ENCODE assay signal across 8 mouse cellular contexts in genomic region chr10:118370443-118370842, GRCm38 (mm10). TPM values are rescaled to one million over a fixed set of nuclear protein-coding genes. Genes with fewer than 3 reads are reported as not detected.
A peak's percentile ranks its signal among the peaks of the same experiment; 100 is the strongest.
DNase-seq lines count a peak whose midpoint lies in the region; ATAC-seq and TF ChIP-seq lines count a peak whose summit lies in the region.

No protein-coding gene starts in this region.

- peak overlapping the region; percentile 45 for H3K4me2 ChIP-seq in forebrain, embryonic 16.5 days (ENCODE audit: low read length)
- peak overlapping the region; percentile 53 for H3K4me2 ChIP-seq in neural tube, embryonic 15.5 days

- TF ChIP-seq CTCF in ES-Bruce4 (IDR thresholded peaks at IDR 0.05; ENCODE audit: low read depth, low read length): peak; percentile 98

- no peak overlapping the region for H3K4me3 ChIP-seq in ES-Bruce4 (ENCODE audit: low read depth, low read length)
- peak overlapping the region; percentile 20; the same call in 1 of the 2 replicates for H3K4me3 ChIP-seq in forebrain, embryonic 16.5 days (replicated peaks; ENCODE audit: low read length)
- no peak overlapping the region; the same call in 1 of the 2 replicates for H3K4me3 ChIP-seq in neural tube, embryonic 15.5 days (replicated peaks)

- H3K36me3 ChIP-seq in ES-Bruce4 (ENCODE audit: control insufficient read depth, insufficient read depth, low read length, poor library complexity, severe bottlenecking): no peaks in the 10 kb centered on the region
- no peaks in the 10 kb centered on the region for H3K36me3 ChIP-seq in forebrain, embryonic 16.5 days (ENCODE audit: control insufficient read depth, insufficient read depth)
- no peaks in the 10 kb centered on the region for H3K36me3 ChIP-seq in neural tube, embryonic 15.5 days

- no peak overlapping the region for H3K27ac ChIP-seq in ES-Bruce4 (ENCODE audit: insufficient read depth, low read length)
- no peak overlapping the region for H3K27ac ChIP-seq in forebrain, embryonic 16.5 days (ENCODE audit: low read length)
- no peak overlapping the region for H3K27ac ChIP-seq in neural tube, embryonic 15.5 days (replicated peaks)

- intact Hi-C loops in heart, postnatal 25 days (cut with DNase I): loop anchor here (1.0 kb wide), 1 partner anchor 214 kb away; no protein-coding TSS in a partner anchor

- no peak for TF ChIP-seq POLR2A in ES-Bruce4 (IDR thresholded peaks at IDR 0.05; ENCODE audit: insufficient read depth, low read length)

- no peak for TF ChIP-seq EP300 in ES-Bruce4 (IDR thresholded peaks at IDR 0.05; ENCODE audit: insufficient read depth, low read depth, low read length)

- WGBS in forebrain, embryonic 16.5 days: 8% methylated on average over 10 of the region's 10 CpGs
- 6% methylated on average over 10 of the region's 10 CpGs for WGBS in neural tube, embryonic 15.5 days

- no peak overlapping the region for H3K9ac ChIP-seq in ES-Bruce4 (ENCODE audit: low read depth, poor library complexity, severe bottlenecking)
- H3K9ac ChIP-seq in forebrain, embryonic 16.5 days (replicated peaks; ENCODE audit: low read depth, low read length): no peak overlapping the region
- H3K9ac ChIP-seq in neural tube, embryonic 15.5 days (replicated peaks): peak overlapping the region; percentile 38; the same call in 1 of the 2 replicates

- no peaks in the 10 kb centered on the region for H3K4me1 ChIP-seq in ES-Bruce4 (ENCODE audit: control insufficient read depth, insufficient read depth, low read length)
- H3K4me1 ChIP-seq in forebrain, embryonic 16.5 days (replicated peaks; ENCODE audit: control insufficient read depth, insufficient read depth, low read length): no peaks in the 10 kb centered on the region
- H3K4me1 ChIP-seq in neural tube, embryonic 15.5 days: peaks cover 3% of the 10 kb centered on the region; the same call in 1 of the 2 replicates

- DNase-seq in heart, postnatal 25 days (ENCODE audit: low spot score): peak; percentile 42
- DNase-seq in layer of hippocampus, adult 11-12 months (ENCODE audit: low spot score): peak; percentile 82
- DNase-seq in lung, adult 18-20 months: peak; percentile 69 to 74
- peak; percentile 78 for DNase-seq in testis, postnatal 14 days (ENCODE audit: low spot score)

- H3K9me3 ChIP-seq in ES-Bruce4 (replicated peaks; ENCODE audit: control insufficient read depth, insufficient read depth, low read length, poor library complexity, severe bottlenecking): peaks cover 5% of the 10 kb centered on the region; the same call in 1 of the 2 replicates
- H3K9me3 ChIP-seq in forebrain, embryonic 16.5 days (ENCODE audit: control insufficient read depth, low read length): no peaks in the 10 kb centered on the region
- no peaks in the 10 kb centered on the region for H3K9me3 ChIP-seq in neural tube, embryonic 15.5 days (replicated peaks)

- H3K27me3 ChIP-seq in ES-Bruce4 (ENCODE audit: control insufficient read depth, insufficient read depth, low read length, poor library complexity, severe bottlenecking): no peaks in the 10 kb centered on the region
- H3K27me3 ChIP-seq in forebrain, embryonic 16.5 days (replicated peaks; ENCODE audit: control insufficient read depth, insufficient read depth, low read length): no peaks in the 10 kb centered on the region
- no peaks in the 10 kb centered on the region for H3K27me3 ChIP-seq in neural tube, embryonic 15.5 days (replicated peaks)

- ATAC-seq in cerebellum, adult (ENCODE audit: insufficient number of reproducible peaks, low FRiP score, low TSS enrichment): peak; percentile 85
- ATAC-seq in forebrain, embryonic 16.5 days: peak; percentile 99
- ATAC-seq in neural tube, embryonic 15.5 days (ENCODE audit: low FRiP score): peak; percentile 87

RNA-seq across cellular contexts. Expression of gene Gm9049, which starts 16.5 kb away (rescaled TPM):
- not detected in 2 replicates for polyA plus RNA-seq in ES-Bruce4 (2011; ENCODE audit: insufficient read depth, insufficient read length, low read depth, missing spikeins)
- not detected in 2 replicates for polyA plus RNA-seq in forebrain, embryonic 16.5 days (2015; fragmentation: Nextera tagmentation; extraction: Ambion mirVana)
- total RNA-seq in heart, postnatal 25 days (2021): not detected
- polyA plus RNA-seq in neural tube, embryonic 15.5 days (2015; fragmentation: Nextera tagmentation; extraction: Ambion mirVana): 0.09 TPM in 1 of 2 replicates, not detected in the other

RNA-seq across cellular contexts. Expression of gene Gm9048, which starts 22.0 kb away (rescaled TPM):
- not detected in 2 replicates for polyA plus RNA-seq in ES-Bruce4 (2011; ENCODE audit: insufficient read depth, insufficient read length, low read depth, missing spikeins)
- not detected in 2 replicates for polyA plus RNA-seq in forebrain, embryonic 16.5 days (2015; fragmentation: Nextera tagmentation; extraction: Ambion mirVana)
- total RNA-seq in heart, postnatal 25 days (2021): not detected
- polyA plus RNA-seq in neural tube, embryonic 15.5 days (2015; fragmentation: Nextera tagmentation; extraction: Ambion mirVana): not detected in 2 replicates

RNA-seq across cellular contexts. Expression of gene Gm9046, which starts 27.4 kb away (rescaled TPM):
- not detected in 2 replicates for polyA plus RNA-seq in ES-Bruce4 (2011; ENCODE audit: insufficient read depth, insufficient read length, low read depth, missing spikeins)
- polyA plus RNA-seq in forebrain, embryonic 16.5 days (2015; fragmentation: Nextera tagmentation; extraction: Ambion mirVana): not detected in 2 replicates
- total RNA-seq in heart, postnatal 25 days (2021): not detected
- not detected in 2 replicates for polyA plus RNA-seq in neural tube, embryonic 15.5 days (2015; fragmentation: Nextera tagmentation; extraction: Ambion mirVana)

RNA-seq across cellular contexts. Expression of gene Gm9045, which starts 32.8 kb away (rescaled TPM):
- not detected in 2 replicates for polyA plus RNA-seq in ES-Bruce4 (2011; ENCODE audit: insufficient read depth, insufficient read length, low read depth, missing spikeins)
- not detected in 2 replicates for polyA plus RNA-seq in forebrain, embryonic 16.5 days (2015; fragmentation: Nextera tagmentation; extraction: Ambion mirVana)
- not detected for total RNA-seq in heart, postnatal 25 days (2021)
- polyA plus RNA-seq in neural tube, embryonic 15.5 days (2015; fragmentation: Nextera tagmentation; extraction: Ambion mirVana): 0.09 TPM in 1 of 2 replicates, not detected in the other

RNA-seq across cellular contexts. Expression of gene Gm9044, which starts 38.2 kb away (rescaled TPM):
- polyA plus RNA-seq in ES-Bruce4 (2011; ENCODE audit: insufficient read depth, insufficient read length, low read depth, missing spikeins): not detected in 2 replicates
- not detected in 2 replicates for polyA plus RNA-seq in forebrain, embryonic 16.5 days (2015; fragmentation: Nextera tagmentation; extraction: Ambion mirVana)
- total RNA-seq in heart, postnatal 25 days (2021): not detected
- not detected in 2 replicates for polyA plus RNA-seq in neural tube, embryonic 15.5 days (2015; fragmentation: Nextera tagmentation; extraction: Ambion mirVana)
